Mouse (Mus musculus): ENCODE measurements at regions not wholly inside any gene's neighbourhood (a gene's known extent, or its start where the extent isn't known, plus 50 kb on each side); places are given as distances from the start of the nearest gene placed in this dataset.

GRCm38 (mm10) chr2:131747707-131748106 is 111.8 kb downstream of the Erv3 start:
- WGBS: 73% methylated on average over 4 of the region's 4 CpGs
- no peak overlapping the region for H3K27ac ChIP-seq (ENCODE audit: low read depth, low read length)

GRCm38 (mm10) chr2:131745381-131745895 is 114.1 kb downstream of the Erv3 start:
- no peak overlapping the region for H3K27ac ChIP-seq (ENCODE audit: low read depth, low read length)
- H3K9ac ChIP-seq (ENCODE audit: low read depth, low read length): no peak overlapping the region
- ATAC-seq (ENCODE audit: low FRiP score, low TSS enrichment): no peak
- no peaks in the 10 kb centered on the region for H3K36me3 ChIP-seq (ENCODE audit: control insufficient read depth, insufficient read depth, low read length)
- WGBS: 82% methylated on average over 5 of the region's 5 CpGs
- no peak overlapping the region for H3K4me3 ChIP-seq (ENCODE audit: low read length)
- H3K9me3 ChIP-seq (ENCODE audit: control insufficient read depth, low read length): no peaks in the 10 kb centered on the region
- no peaks in the 10 kb centered on the region for H3K27me3 ChIP-seq (ENCODE audit: control insufficient read depth, insufficient read depth, low read length)
- H3K4me1 ChIP-seq (ENCODE audit: control insufficient read depth, insufficient read depth, low read length): peaks cover 6% of the 10 kb centered on the region; the same call in 1 of the 2 replicates
- H3K4me2 ChIP-seq (replicated peaks; ENCODE audit: low read depth, low read length): no peak overlapping the region

More at GRCm38 (mm10) chr2:131747707-131748106, 111.8 kb downstream of the Erv3 start:
- H3K9me3 ChIP-seq (ENCODE audit: control insufficient read depth, low read length): no peaks in the 10 kb centered on the region
- no peak overlapping the region for H3K4me2 ChIP-seq (replicated peaks; ENCODE audit: low read depth, low read length)
- no peaks in the 10 kb centered on the region for H3K36me3 ChIP-seq (ENCODE audit: control insufficient read depth, insufficient read depth, low read length)
- no peak overlapping the region for H3K4me3 ChIP-seq (ENCODE audit: low read length)
- no peaks in the 10 kb centered on the region for H3K27me3 ChIP-seq (ENCODE audit: control insufficient read depth, insufficient read depth, low read length)
- H3K4me1 ChIP-seq (ENCODE audit: control insufficient read depth, insufficient read depth, low read length): peaks cover 6% of the 10 kb centered on the region; the same call in 1 of the 2 replicates
- no peak overlapping the region for H3K9ac ChIP-seq (ENCODE audit: low read depth, low read length)
- no peak for ATAC-seq (ENCODE audit: low FRiP score, low TSS enrichment)

- Histone ChIP-seq H3K4me2 (replicated peaks; ENCODE audit: low read depth, low read length) (no peak overlapping the region), H3K9ac (ENCODE audit: low read depth, low read length) (no peak overlapping the region), H3K4me3 (ENCODE audit: low read length) (no peak overlapping the region), H3K36me3 (ENCODE audit: control insufficient read depth, insufficient read depth, low read length) (no peaks in the 10 kb centered on the region), H3K27ac (ENCODE audit: low read depth, low read length) (no peak overlapping the region), H3K4me1 (ENCODE audit: control insufficient read depth, insufficient read depth, low read length) (peaks cover 4% of the 10 kb centered on the region; the same call in 1 of the 2 replicates), H3K9me3 (ENCODE audit: control insufficient read depth, low read length) (no peaks in the 10 kb centered on the region), H3K27me3 (ENCODE audit: control insufficient read depth, insufficient read depth, low read length) (no peaks in the 10 kb centered on the region)
- no peak for ATAC-seq (ENCODE audit: low FRiP score, low TSS enrichment)
- 77% methylated on average over 9 of the region's 9 CpGs for WGBS
Measured at GRCm38 (mm10) chr2:131744957-131745356, 114.6 kb downstream of the Erv3 start.

GRCm38 (mm10) chr2:131740456-131740855 is 119.1 kb downstream of the Erv3 start:
- no peak overlapping the region for H3K9ac ChIP-seq (ENCODE audit: low read depth, low read length)
- H3K9me3 ChIP-seq (ENCODE audit: control insufficient read depth, low read length): no peaks in the 10 kb centered on the region
- 66% methylated on average over 5 of the region's 5 CpGs for WGBS
- no peak overlapping the region for H3K4me2 ChIP-seq (replicated peaks; ENCODE audit: low read depth, low read length)
- ATAC-seq (ENCODE audit: low FRiP score, low TSS enrichment): no peak; the same call in 1 of the 2 replicates
- no peaks in the 10 kb centered on the region for H3K36me3 ChIP-seq (ENCODE audit: control insufficient read depth, insufficient read depth, low read length)
- H3K4me1 ChIP-seq (ENCODE audit: control insufficient read depth, insufficient read depth, low read length): no peaks in the 10 kb centered on the region
- no peak overlapping the region for H3K27ac ChIP-seq (ENCODE audit: low read depth, low read length)
- H3K27me3 ChIP-seq (ENCODE audit: control insufficient read depth, insufficient read depth, low read length): no peaks in the 10 kb centered on the region
- H3K4me3 ChIP-seq (ENCODE audit: low read length): no peak overlapping the region

GRCm38 (mm10) chr2:131739022-131739421 is 120.5 kb downstream of the Erv3 start:
- Histone ChIP-seq H3K4me3 (ENCODE audit: low read length) (no peak overlapping the region), H3K4me2 (replicated peaks; ENCODE audit: low read depth, low read length) (no peak overlapping the region), H3K9ac (ENCODE audit: low read depth, low read length) (no peak overlapping the region), H3K27ac (ENCODE audit: low read depth, low read length) (no peak overlapping the region), H3K27me3 (ENCODE audit: control insufficient read depth, insufficient read depth, low read length) (no peaks in the 10 kb centered on the region), H3K4me1 (ENCODE audit: control insufficient read depth, insufficient read depth, low read length) (no peaks in the 10 kb centered on the region), H3K9me3 (ENCODE audit: control insufficient read depth, low read length) (no peaks in the 10 kb centered on the region), H3K36me3 (ENCODE audit: control insufficient read depth, insufficient read depth, low read length) (no peaks in the 10 kb centered on the region)
- WGBS: 81% methylated on average over 4 of the region's 4 CpGs
- ATAC-seq (ENCODE audit: low FRiP score, low TSS enrichment): no peak

GRCm38 (mm10) chr2:131734740-131735378 is 124.7 kb downstream of the Erv3 start:
- H3K27me3 ChIP-seq (ENCODE audit: control insufficient read depth, insufficient read depth, low read length): no peaks in the 10 kb centered on the region
- 90% methylated on average over 6 of the region's 6 CpGs for WGBS
- H3K27ac ChIP-seq (ENCODE audit: low read depth, low read length): no peak overlapping the region
- no peaks in the 10 kb centered on the region for H3K4me1 ChIP-seq (ENCODE audit: control insufficient read depth, insufficient read depth, low read length)
- no peaks in the 10 kb centered on the region for H3K9me3 ChIP-seq (ENCODE audit: control insufficient read depth, low read length)
- H3K9ac ChIP-seq (ENCODE audit: low read depth, low read length): no peak overlapping the region
- no peaks in the 10 kb centered on the region for H3K36me3 ChIP-seq (ENCODE audit: control insufficient read depth, insufficient read depth, low read length)
- no peak overlapping the region for H3K4me3 ChIP-seq (ENCODE audit: low read length)
- H3K4me2 ChIP-seq (replicated peaks; ENCODE audit: low read depth, low read length): no peak overlapping the region
- no peak for ATAC-seq (ENCODE audit: low FRiP score, low TSS enrichment)

- peaks cover 19% of the 10 kb centered on the region for H3K9me3 ChIP-seq (ENCODE audit: control insufficient read depth, low read length)
- no peak overlapping the region for H3K27ac ChIP-seq (ENCODE audit: low read depth, low read length)
- H3K36me3 ChIP-seq (ENCODE audit: control insufficient read depth, insufficient read depth, low read length): no peaks in the 10 kb centered on the region
- ATAC-seq (ENCODE audit: low FRiP score, low TSS enrichment): no peak
- H3K4me2 ChIP-seq (replicated peaks; ENCODE audit: low read depth, low read length): no peak overlapping the region
- no peak overlapping the region for H3K9ac ChIP-seq (ENCODE audit: low read depth, low read length)
- H3K4me1 ChIP-seq (ENCODE audit: control insufficient read depth, insufficient read depth, low read length): no peaks in the 10 kb centered on the region
- no peaks in the 10 kb centered on the region for H3K27me3 ChIP-seq (ENCODE audit: control insufficient read depth, insufficient read depth, low read length)
- H3K4me3 ChIP-seq (ENCODE audit: low read length): no peak overlapping the region
- WGBS: 72% methylated on average over 3 of the region's 3 CpGs
Measured at GRCm38 (mm10) chr2:131726533-131726932, 133.0 kb downstream of the Erv3 start.

- ATAC-seq (ENCODE audit: low FRiP score, low TSS enrichment): no peak
- Histone ChIP-seq H3K9ac (ENCODE audit: low read depth, low read length) (no peak overlapping the region), H3K27ac (ENCODE audit: low read depth, low read length) (no peak overlapping the region), H3K4me2 (replicated peaks; ENCODE audit: low read depth, low read length) (no peak overlapping the region), H3K27me3 (ENCODE audit: control insufficient read depth, insufficient read depth, low read length) (no peaks in the 10 kb centered on the region), H3K36me3 (ENCODE audit: control insufficient read depth, insufficient read depth, low read length) (no peaks in the 10 kb centered on the region), H3K4me3 (ENCODE audit: low read length) (no peak overlapping the region), H3K4me1 (ENCODE audit: control insufficient read depth, insufficient read depth, low read length) (no peaks in the 10 kb centered on the region), H3K9me3 (ENCODE audit: control insufficient read depth, low read length) (peaks cover 19% of the 10 kb centered on the region)
- 89% methylated on average over 6 of the region's 6 CpGs for whole genome bisulfite sequencing
Measured at GRCm38 (mm10) chr2:131721631-131722545, 137.7 kb downstream of the Erv3 start.

- Histone ChIP-seq H3K36me3 (ENCODE audit: control insufficient read depth, insufficient read depth, low read length) (no peaks in the 10 kb centered on the region), H3K27me3 (ENCODE audit: control insufficient read depth, insufficient read depth, low read length) (no peaks in the 10 kb centered on the region), H3K9ac (ENCODE audit: low read depth, low read length) (no peak overlapping the region), H3K4me1 (ENCODE audit: control insufficient read depth, insufficient read depth, low read length) (no peaks in the 10 kb centered on the region), H3K4me3 (ENCODE audit: low read length) (no peak overlapping the region), H3K9me3 (ENCODE audit: control insufficient read depth, low read length) (no peaks in the 10 kb centered on the region), H3K27ac (ENCODE audit: low read depth, low read length) (no peak overlapping the region), H3K4me2 (replicated peaks; ENCODE audit: low read depth, low read length) (no peak overlapping the region)
- ATAC-seq (ENCODE audit: low FRiP score, low TSS enrichment): no peak
- 75% methylated on average over 5 of the region's 5 CpGs for WGBS
Measured at GRCm38 (mm10) chr2:131717561-131717960, 142.0 kb downstream of the Erv3 start.

Measured in kidney, embryonic 14.5 days (tissue).